Mouse (Mus musculus) liver, embryonic 14.5 days (tissue): ENCODE measurements at regions not wholly inside any gene's neighbourhood (a gene's known extent, or its start where the extent isn't known, plus 50 kb on each side); places are given as distances from the start of the nearest gene placed in this dataset.

Experiments used
- ATAC-seq: fragments of 200-750 bp; cut with Nextera tagmentation; 2 replicates; pipeline ENCODE4 v1.8.0; 2017; ENCODE audit warnings: moderate number of reproducible peaks, mild to moderate bottlenecking, moderate library complexity; ENCODE audit not compliant: insufficient read depth
- DNase-seq, 3 experiments: peaks; one replicate each; pipeline ENCODE4 v3.0.0-alpha.2; 2012 to 2013; ENCODE audit warnings: low read depth in 3 of 3, low spot score in 3 of 3
- H3K27ac ChIP-seq: fragments of 300-500 bp; sonication (generic); 2 replicates; pipeline ENCODE4 v1.5.1; 2014; ENCODE audit warnings: moderate library complexity, mild to moderate bottlenecking, control low read depth, inconsistent platforms
- H3K27me3 ChIP-seq: fragments of 300-500 bp; sonication (generic); 2 replicates; pipeline ENCODE4 v1.6.1; 2014; ENCODE audit warnings: mild to moderate bottlenecking, low read length, moderate library complexity; ENCODE audit not compliant: control insufficient read depth, insufficient read depth
- H3K36me3 ChIP-seq: fragments of 300-500 bp; sonication (generic); replicated peaks from 2 replicates; pipeline ENCODE4 v1.6.1; 2014; ENCODE audit warnings: low read depth; ENCODE audit not compliant: control insufficient read depth, insufficient read depth
- H3K4me1 ChIP-seq, 2 experiments: fragments of 200-500 bp in 1 of 2; fragments of 300-500 bp in 1 of 2; sonication (generic) in 1 of 2; replicated peaks; 2 replicates each; pipeline ENCODE4 v1.6.1; 2012 to 2014; ENCODE audit warnings: antibody characterized with exemption in 1 of 2, inconsistent platforms in 1 of 2, low read length in 1 of 2; ENCODE audit not compliant: control insufficient read depth in 2 of 2, insufficient read depth in 2 of 2
- H3K4me2 ChIP-seq: fragments of 300-500 bp; sonication (generic); 2 replicates; pipeline ENCODE4 v1.6.1; 2014; ENCODE audit warnings: low read depth, mild to moderate bottlenecking, control low read depth, moderate library complexity
- H3K4me3 ChIP-seq, 2 experiments: fragments of 200-500 bp in 1 of 2; fragments of 300-500 bp in 1 of 2; sonication (generic) in 1 of 2; 2 replicates each; pipeline ENCODE4 v1.5.1; 2012 to 2014; ENCODE audit warnings: low read depth in 2 of 2, low read length in 2 of 2, mild to moderate bottlenecking in 2 of 2, control low read depth in 1 of 2, inconsistent platforms in 1 of 2, moderate library complexity in 1 of 2; ENCODE audit not compliant: insufficient read depth in 1 of 2
- H3K9ac ChIP-seq: fragments of 300-500 bp; sonication (generic); replicated peaks from 2 replicates; pipeline ENCODE4 v1.6.1; 2014; ENCODE audit warnings: mild to moderate bottlenecking, control low read depth, moderate library complexity
- H3K9me3 ChIP-seq: fragments of 300-500 bp; sonication (generic); 2 replicates; pipeline ENCODE4 v1.6.1; 2016; ENCODE audit warnings: low read length, mixed read lengths; ENCODE audit not compliant: control insufficient read depth
- CTCF ChIP-seq: IDR thresholded peaks from 2 replicates; pipeline ENCODE4 v1.5.1; 2016; ENCODE audit warnings: antibody characterized with exemption, low read depth, control low read depth
- EP300 ChIP-seq: IDR thresholded peaks from 2 replicates; pipeline ENCODE4 v1.6.1; 2016; ENCODE audit warnings: antibody characterized with exemption, low read depth
- WGBS: fragments of 180-500 bp; shearing (Covaris S2); extraction: QIAGEN DNeasy Blood & Tissue Kit; methylation state at CpG from one replicate; pipeline ENCODE4 v1.1.7; 2014; ENCODE audit not compliant: insufficient replicate concordance; 5-methylcytosine and 5-hydroxymethylcytosine counted together

DNA sequence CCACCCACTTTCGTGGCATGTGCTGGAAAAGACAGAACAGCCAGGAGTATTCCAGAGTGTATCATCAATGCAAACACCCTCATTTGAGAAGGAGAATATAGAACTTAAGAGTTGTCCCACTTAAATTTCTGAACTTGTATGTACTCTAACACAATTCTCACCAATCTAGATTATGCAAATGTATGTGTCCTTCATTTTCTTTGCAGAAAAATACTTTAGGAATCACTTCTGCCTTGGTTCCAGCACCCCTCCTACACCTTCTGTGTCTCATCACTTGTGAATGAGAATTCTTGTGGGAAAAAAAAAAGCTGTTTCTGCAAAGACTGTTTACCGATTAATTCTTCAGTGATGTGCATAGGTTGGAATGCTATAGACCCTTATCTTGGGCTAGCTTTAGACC lies 240.2 kb upstream of the Slit2 start:
- H3K9me3 ChIP-seq = no peaks in the 10 kb centered on the region
- H3K4me1 ChIP-seq = no peaks in the 10 kb centered on the region
- no peak overlapping the region for H3K4me2 ChIP-seq
- no peak overlapping the region for H3K27ac ChIP-seq
- ATAC-seq (no peak), DNase-seq (no peak)
- no peak overlapping the region for H3K9ac ChIP-seq
- WGBS = 50% methylated on average over 2 of the region's 2 CpGs
- no peaks in the 10 kb centered on the region for H3K27me3 ChIP-seq
- TF ChIP-seq EP300 (no peak), CTCF (no peak)
- no peak overlapping the region for H3K4me3 ChIP-seq
- no peaks in the 10 kb centered on the region for H3K36me3 ChIP-seq

DNA sequence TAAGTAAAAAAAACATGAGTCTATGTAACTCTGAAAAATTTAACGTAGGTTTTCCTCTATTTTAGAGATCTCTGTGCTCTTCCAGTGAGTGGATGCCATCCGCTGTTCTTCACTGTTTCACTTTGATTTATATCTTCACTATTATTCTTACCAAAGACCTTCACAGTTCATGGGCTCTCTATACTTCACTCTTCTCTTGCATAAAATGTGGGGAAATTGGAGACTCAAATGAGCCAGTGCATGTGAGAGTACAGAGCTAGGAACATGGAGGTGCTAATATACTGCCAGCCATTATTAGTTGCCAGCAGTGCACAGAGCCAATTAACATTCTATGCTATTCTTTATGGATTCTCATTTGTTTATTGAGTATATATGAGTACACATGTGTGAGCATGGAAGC lies 237.8 kb upstream of the Slit2 start:
- no peaks in the 10 kb centered on the region for H3K9me3 ChIP-seq
- no peaks in the 10 kb centered on the region for H3K27me3 ChIP-seq
- no peak overlapping the region for H3K27ac ChIP-seq
- no peaks in the 10 kb centered on the region for H3K4me1 ChIP-seq
- H3K4me3 ChIP-seq = no peak overlapping the region
- no peak overlapping the region for H3K9ac ChIP-seq
- H3K4me2 ChIP-seq = no peak overlapping the region
- no peak for DNase-seq
- no peak for ATAC-seq
- TF ChIP-seq CTCF = no peak
- TF ChIP-seq EP300 = no peak
- 56% methylated on average over 2 of the region's 2 CpGs for WGBS
- no peaks in the 10 kb centered on the region for H3K36me3 ChIP-seq

DNA sequence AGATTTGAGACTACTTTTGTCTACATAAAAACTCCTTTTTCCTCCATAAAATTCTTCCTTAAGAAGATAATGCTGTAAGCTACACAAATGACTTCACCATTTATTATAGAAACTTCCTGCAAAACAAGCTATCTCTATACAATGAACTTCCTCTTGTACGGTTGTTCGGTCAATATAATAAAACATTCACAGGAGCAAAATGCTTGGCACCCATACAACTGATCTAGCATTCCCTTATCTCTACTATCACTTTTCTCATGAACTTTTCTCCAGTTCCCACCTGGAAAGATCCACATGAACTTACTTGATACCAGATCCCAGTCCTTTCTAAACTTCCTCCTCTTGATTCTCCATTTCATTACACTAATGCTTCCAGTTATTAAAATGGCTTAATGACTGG lies 231.0 kb upstream of the Slit2 start:
- H3K4me3 ChIP-seq = no peak overlapping the region
- ATAC-seq (no peak), DNase-seq (no peak)
- no peaks in the 10 kb centered on the region for H3K27me3 ChIP-seq
- H3K36me3 ChIP-seq = no peaks in the 10 kb centered on the region
- H3K4me2 ChIP-seq = no peak overlapping the region
- no peak overlapping the region for H3K9ac ChIP-seq
- H3K4me1 ChIP-seq = no peaks in the 10 kb centered on the region
- no peak overlapping the region for H3K27ac ChIP-seq
- no peaks in the 10 kb centered on the region for H3K9me3 ChIP-seq
- TF ChIP-seq CTCF (no peak), EP300 (no peak)
- WGBS = 43% methylated on average over 2 of the region's 2 CpGs

GRCm38 (mm10) chr5:47772642-47773353 lies 210.1 kb upstream of the Slit2 start:
- ATAC-seq = peak; percentile 99

DNA sequence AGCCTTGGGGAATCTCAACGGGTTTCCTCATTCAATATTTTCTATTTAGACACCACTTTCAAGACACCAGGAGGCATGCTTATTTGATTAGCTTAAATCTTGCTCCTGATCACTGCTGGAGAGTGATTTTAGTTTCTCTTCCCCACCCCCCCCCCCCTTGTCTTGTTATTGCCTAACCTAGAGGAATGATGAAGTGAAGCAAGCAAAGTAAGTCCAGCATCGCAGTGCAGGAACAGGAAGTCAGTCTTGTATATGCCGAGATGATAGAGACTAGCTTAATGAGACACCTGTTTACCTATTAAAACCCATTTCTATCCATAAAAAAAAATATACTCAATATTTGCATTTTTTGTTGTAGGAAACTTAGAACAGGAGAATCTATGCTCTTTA lies 209.6 kb upstream of the Slit2 start:
- Histone ChIP-seq H3K27me3 (no peaks in the 10 kb centered on the region), H3K4me2 (peak overlapping the region; percentile 18), H3K36me3 (no peaks in the 10 kb centered on the region), H3K27ac (no peak overlapping the region), H3K4me3 (no peak overlapping the region), H3K9ac (no peak overlapping the region), H3K4me1 (peaks cover 4 to 10% of the 10 kb centered on the region in 2 experiments; a peak in 3 of 4 replicates), H3K9me3 (no peaks in the 10 kb centered on the region)
- WGBS = 28% methylated on average over 3 of the region's 3 CpGs
- DNase-seq (no peak), ATAC-seq (peak; percentile 44; the same call in 1 of the 2 replicates)
- TF ChIP-seq EP300 = no peak
- no peak for TF ChIP-seq CTCF

More at GRCm38 (mm10) chr5:47772642-47773353, 210.1 kb upstream of the Slit2 start:
- H3K4me1 ChIP-seq = peaks cover 4 to 10% of the 10 kb centered on the region in 2 experiments; a peak in 3 of 4 replicates
- peak; percentile 57 to 60 (median 59) for DNase-seq
- TF ChIP-seq CTCF = no peak
- TF ChIP-seq EP300 = peak; percentile 68
- WGBS = 42% methylated on average over 8 of the region's 8 CpGs
- peak overlapping the region; percentile 18 for H3K4me2 ChIP-seq
- no peak overlapping the region for H3K4me3 ChIP-seq
- no peaks in the 10 kb centered on the region for H3K27me3 ChIP-seq
- H3K27ac ChIP-seq = 0 out of 2 replicates have a peak overlapping the region, but pooled peaks have one; percentile 26
- H3K9ac ChIP-seq = no peak overlapping the region
- no peaks in the 10 kb centered on the region for H3K9me3 ChIP-seq
- H3K36me3 ChIP-seq = no peaks in the 10 kb centered on the region
